Mouse (Mus musculus): Measurements from ENCODE around the gene Cmtr1. TPM values are rescaled to one million over a fixed set of nuclear protein-coding genes. Genes with fewer than 3 reads are reported as not detected.
"Not testable (repeated sequence)": the region's sequence is repeated elsewhere in the genome, so short reads cannot be mapped to it uniquely, and the experiment has no call there.

Cmtr1 gene
- 58.4 and 62.0 TPM in 2 replicates for polyA plus RNA-seq (2015; fragmentation: Nextera tagmentation; extraction: Ambion mirVana)

DNA sequence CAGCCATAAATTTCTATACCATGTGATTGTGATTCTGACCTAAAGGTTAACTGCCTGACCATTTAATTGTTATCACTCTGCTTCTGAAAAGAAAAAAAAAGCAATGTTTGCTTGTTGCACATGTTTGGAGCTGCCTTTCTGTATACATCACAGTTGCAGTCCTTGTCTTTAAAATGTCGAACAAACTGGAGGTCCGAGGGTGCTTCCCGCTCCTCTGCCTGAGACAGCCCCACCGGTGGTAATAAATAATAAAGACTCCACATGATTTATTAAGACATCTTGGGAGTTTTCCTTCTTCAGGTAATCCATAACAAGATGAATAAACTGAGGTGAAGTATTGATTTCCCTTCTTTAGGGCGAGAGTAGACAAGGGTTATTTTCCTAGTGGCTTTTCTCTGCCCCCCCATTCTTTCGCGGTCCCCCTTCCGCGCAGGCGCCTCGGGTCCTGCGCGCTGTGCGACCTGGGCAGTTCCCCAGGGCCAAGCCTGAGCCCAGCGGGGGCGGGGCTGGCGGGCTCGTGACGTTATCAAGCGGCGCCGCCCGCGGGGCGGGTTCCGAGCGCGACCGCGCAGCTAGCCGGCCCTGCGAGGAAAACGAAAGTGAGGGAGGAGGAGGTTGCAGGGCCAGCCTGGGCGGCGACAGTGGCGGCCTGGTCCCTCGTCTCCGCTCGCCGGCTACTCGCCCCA is at the start of gene Cmtr1:
Gene Cmtr1, plus strand, starts transcription at position 520 of the 686 bp plus-strand sequence.
- peaks cover 12% of the 10 kb centered on the region for H3K36me3 ChIP-seq (ENCODE audit: control insufficient read depth, insufficient read depth)
- H3K4me3 ChIP-seq (ENCODE audit: low read depth, low read length): peak within 1 kb of the TSS; percentile 97
- H3K4me2 ChIP-seq (ENCODE audit: low read depth, low read length): peak within 1 kb of the TSS; percentile 72
- peaks cover 27% of the 10 kb centered on the region for H3K4me1 ChIP-seq (ENCODE audit: control insufficient read depth, low read depth, low read length)
- peak within 1 kb of the TSS; percentile 98 for H3K9ac ChIP-seq (ENCODE audit: low read depth, low read length)
- under 1% methylated on average over 37 of the region's 41 CpGs for WGBS (ENCODE audit: insufficient replicate concordance)
- H3K27ac ChIP-seq (ENCODE audit: low read length): peak within 1 kb of the TSS; percentile 99
- H3K9me3 ChIP-seq (replicated peaks; ENCODE audit: control insufficient read depth, low read length): no peaks in the 10 kb centered on the region
- ATAC-seq (ENCODE audit: low read depth): peak; percentile 92
- no peaks in the 10 kb centered on the region for H3K27me3 ChIP-seq (ENCODE audit: control insufficient read depth, insufficient read depth, low read depth, low read length)

- not testable (repeated sequence) for H3K36me3 ChIP-seq (ENCODE audit: control insufficient read depth, insufficient read depth); H3K9me3 ChIP-seq (replicated peaks; ENCODE audit: control insufficient read depth, low read length); ATAC-seq (ENCODE audit: low read depth); H3K27ac ChIP-seq (ENCODE audit: low read length); H3K27me3 ChIP-seq (ENCODE audit: control insufficient read depth, insufficient read depth, low read depth, low read length); H3K4me3 ChIP-seq (ENCODE audit: low read depth, low read length); H3K4me2 ChIP-seq (ENCODE audit: low read depth, low read length); H3K9ac ChIP-seq (ENCODE audit: low read depth, low read length)
- 80% methylated on average over 5 of the region's 5 CpGs for WGBS (ENCODE audit: insufficient replicate concordance)
- peaks cover 20% of the 10 kb centered on the region for H3K4me1 ChIP-seq (ENCODE audit: control insufficient read depth, low read depth, low read length)
Observed at GRCm38 (mm10) chr17:29613453-29613852, 46.9 kb upstream of the Cmtr1 start.

DNA sequence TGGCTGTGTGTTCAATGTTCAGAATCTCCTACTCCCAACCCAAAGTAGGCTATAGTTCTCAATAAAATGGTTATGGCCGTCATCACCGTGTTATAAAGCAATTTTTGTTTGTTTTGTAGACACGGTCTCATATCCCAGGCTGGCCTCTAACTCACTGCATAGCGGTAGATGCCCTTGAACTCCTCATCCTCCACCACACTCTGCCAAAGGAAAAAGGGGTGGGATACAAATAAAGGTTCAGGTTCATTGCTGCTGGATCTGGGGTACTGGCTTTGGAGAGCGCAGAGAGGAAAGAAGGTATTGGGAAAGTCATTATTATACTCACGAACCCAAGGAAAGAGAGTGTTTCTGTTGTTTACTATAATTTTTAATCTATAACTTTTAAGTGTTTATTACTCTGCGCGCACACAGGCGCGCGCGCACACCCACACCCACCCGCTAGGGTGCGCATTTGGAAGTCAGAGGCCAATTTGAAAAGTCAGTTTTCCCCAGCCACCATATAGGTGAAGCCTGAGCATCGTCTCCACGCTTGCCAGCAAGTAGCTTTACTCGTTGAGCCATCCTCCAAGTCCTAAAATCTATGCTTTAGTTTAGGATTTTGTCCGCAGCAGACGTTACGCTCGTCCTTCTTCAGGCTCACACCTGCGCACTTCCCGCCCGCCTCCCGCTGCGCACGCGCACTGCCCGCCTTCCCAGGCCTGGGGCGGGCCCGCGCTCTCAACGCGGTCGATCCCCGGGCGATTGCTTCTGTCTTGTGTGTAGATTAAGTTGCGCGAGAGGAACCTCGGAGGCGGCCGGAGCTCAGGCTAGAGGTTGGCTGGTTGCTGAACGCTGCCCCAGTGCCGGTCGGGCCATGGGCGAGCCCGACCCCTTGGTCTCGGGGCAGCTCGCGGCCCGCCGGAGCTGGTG is 46.0 kb upstream of the Cmtr1 start, which contains the start of the genes Rnf8 and Gm28043:
Gene Rnf8, plus strand, starts transcription at position 676 of the 909 bp plus-strand sequence.
Gene Gm28043, plus strand, starts transcription at position 762 of the 909 bp plus-strand sequence.
- Histone ChIP-seq H3K9ac (ENCODE audit: low read depth, low read length) (peak within 1 kb of the TSS; percentile 99), H3K9me3 (replicated peaks; ENCODE audit: control insufficient read depth, low read length) (no peaks in the 10 kb centered on the region), H3K27me3 (ENCODE audit: control insufficient read depth, insufficient read depth, low read depth, low read length) (no peaks in the 10 kb centered on the region), H3K27ac (ENCODE audit: low read length) (peak within 1 kb of the TSS; percentile 93), H3K4me3 (ENCODE audit: low read depth, low read length) (peak within 1 kb of the TSS; percentile 93), H3K36me3 (ENCODE audit: control insufficient read depth, insufficient read depth) (peaks cover 2% of the 10 kb centered on the region; the same call in 1 of the 2 replicates), H3K4me2 (ENCODE audit: low read depth, low read length) (peak within 1 kb of the TSS; percentile 57), H3K4me1 (ENCODE audit: control insufficient read depth, low read depth, low read length) (peaks cover 20% of the 10 kb centered on the region)
- ATAC-seq (ENCODE audit: low read depth): peak; percentile 96
- under 1% methylated on average over 52 of the region's 52 CpGs for WGBS (ENCODE audit: insufficient replicate concordance)

- peaks cover 20% of the 10 kb centered on the region for H3K4me1 ChIP-seq (ENCODE audit: control insufficient read depth, low read depth, low read length)
- under 1% methylated on average over 39 of the region's 43 CpGs for WGBS (ENCODE audit: insufficient replicate concordance)
- peak overlapping the region; percentile 57 for H3K4me2 ChIP-seq (ENCODE audit: low read depth, low read length)
- H3K27ac ChIP-seq (ENCODE audit: low read length): peak overlapping the region; percentile 93
- no peaks in the 10 kb centered on the region for H3K27me3 ChIP-seq (ENCODE audit: control insufficient read depth, insufficient read depth, low read depth, low read length)
- H3K9ac ChIP-seq (ENCODE audit: low read depth, low read length): peak overlapping the region; percentile 99
- peak overlapping the region; percentile 93 for H3K4me3 ChIP-seq (ENCODE audit: low read depth, low read length)
- H3K36me3 ChIP-seq (ENCODE audit: control insufficient read depth, insufficient read depth): peaks cover 8% of the 10 kb centered on the region; the same call in 1 of the 2 replicates
- H3K9me3 ChIP-seq (replicated peaks; ENCODE audit: control insufficient read depth, low read length): no peaks in the 10 kb centered on the region
- peak; percentile 67 for ATAC-seq (ENCODE audit: low read depth)
Observed at GRCm38 (mm10) chr17:29615024-29615551, 45.3 kb upstream of the Cmtr1 start.

GRCm38 (mm10) chr17:29615616-29616015 is 44.8 kb upstream of the Cmtr1 start:
- Histone ChIP-seq H3K9me3 (replicated peaks; ENCODE audit: control insufficient read depth, low read length) (no peaks in the 10 kb centered on the region), H3K4me3 (ENCODE audit: low read depth, low read length) (peak overlapping the region; percentile 93), H3K4me1 (ENCODE audit: control insufficient read depth, low read depth, low read length) (peaks cover 20% of the 10 kb centered on the region), H3K27ac (ENCODE audit: low read length) (peak overlapping the region; percentile 93; the same call in 1 of the 2 replicates), H3K9ac (ENCODE audit: low read depth, low read length) (peak overlapping the region; percentile 99), H3K36me3 (ENCODE audit: control insufficient read depth, insufficient read depth) (peaks cover 8% of the 10 kb centered on the region; the same call in 1 of the 2 replicates), H3K4me2 (ENCODE audit: low read depth, low read length) (peak overlapping the region; percentile 57), H3K27me3 (ENCODE audit: control insufficient read depth, insufficient read depth, low read depth, low read length) (no peaks in the 10 kb centered on the region)
- ATAC-seq (ENCODE audit: low read depth): no peak
- WGBS (ENCODE audit: insufficient replicate concordance): 10% methylated on average over 4 of the region's 4 CpGs

- no peak overlapping the region for H3K27ac ChIP-seq (ENCODE audit: low read length)
- 65% methylated on average over 3 of the region's 3 CpGs for WGBS (ENCODE audit: insufficient replicate concordance)
- no peaks in the 10 kb centered on the region for H3K27me3 ChIP-seq (ENCODE audit: control insufficient read depth, insufficient read depth, low read depth, low read length)
- H3K4me3 ChIP-seq (ENCODE audit: low read depth, low read length): no peak overlapping the region
- H3K9ac ChIP-seq (ENCODE audit: low read depth, low read length): no peak overlapping the region
- no peak overlapping the region for H3K4me2 ChIP-seq (ENCODE audit: low read depth, low read length)
- H3K9me3 ChIP-seq (replicated peaks; ENCODE audit: control insufficient read depth, low read length): no peaks in the 10 kb centered on the region
- peaks cover 17% of the 10 kb centered on the region for H3K4me1 ChIP-seq (ENCODE audit: control insufficient read depth, low read depth, low read length)
- no peak for ATAC-seq (ENCODE audit: low read depth)
- H3K36me3 ChIP-seq (ENCODE audit: control insufficient read depth, insufficient read depth): peaks cover 29% of the 10 kb centered on the region
Observed at GRCm38 (mm10) chr17:29619231-29619630, 41.2 kb upstream of the Cmtr1 start.

- H3K4me2 ChIP-seq (ENCODE audit: low read depth, low read length): no peak overlapping the region
- H3K36me3 ChIP-seq (ENCODE audit: control insufficient read depth, insufficient read depth): peaks cover 58% of the 10 kb centered on the region
- no peak overlapping the region for H3K9ac ChIP-seq (ENCODE audit: low read depth, low read length)
- H3K4me3 ChIP-seq (ENCODE audit: low read depth, low read length): no peak overlapping the region
- 90% methylated on average over 8 of the region's 8 CpGs for WGBS (ENCODE audit: insufficient replicate concordance)
- peaks cover 1% of the 10 kb centered on the region; the same call in 1 of the 2 replicates for H3K4me1 ChIP-seq (ENCODE audit: control insufficient read depth, low read depth, low read length)
- H3K27ac ChIP-seq (ENCODE audit: low read length): no peak overlapping the region
- ATAC-seq (ENCODE audit: low read depth): no peak
- no peaks in the 10 kb centered on the region for H3K27me3 ChIP-seq (ENCODE audit: control insufficient read depth, insufficient read depth, low read depth, low read length)
- H3K9me3 ChIP-seq (replicated peaks; ENCODE audit: control insufficient read depth, low read length): no peaks in the 10 kb centered on the region
Observed at GRCm38 (mm10) chr17:29623488-29623887, 36.9 kb upstream of the Cmtr1 start.

- Histone ChIP-seq H3K4me2 (ENCODE audit: low read depth, low read length) (no peak overlapping the region), H3K27me3 (ENCODE audit: control insufficient read depth, insufficient read depth, low read depth, low read length) (no peaks in the 10 kb centered on the region), H3K4me1 (ENCODE audit: control insufficient read depth, low read depth, low read length) (peaks cover 17% of the 10 kb centered on the region), H3K9me3 (replicated peaks; ENCODE audit: control insufficient read depth, low read length) (no peaks in the 10 kb centered on the region), H3K27ac (ENCODE audit: low read length) (no peak overlapping the region), H3K4me3 (ENCODE audit: low read depth, low read length) (no peak overlapping the region), H3K36me3 (ENCODE audit: control insufficient read depth, insufficient read depth) (peaks cover 58% of the 10 kb centered on the region), H3K9ac (ENCODE audit: low read depth, low read length) (no peak overlapping the region)
- 84% methylated on average over 9 of the region's 9 CpGs for WGBS (ENCODE audit: insufficient replicate concordance)
- no peak for ATAC-seq (ENCODE audit: low read depth)
Observed at GRCm38 (mm10) chr17:29627285-29627684, 33.1 kb upstream of the Cmtr1 start.

All from liver, embryonic 16.5 days (tissue).